Mouse (Mus musculus) adrenal gland, postnatal 36 days (tissue): ENCODE data around the gene Olfr965. TPM values are rescaled to one million over a fixed set of nuclear protein-coding genes. Genes with fewer than 3 reads are reported as not detected.
"Not testable (repeated sequence)": the region's sequence is repeated elsewhere in the genome, so short reads cannot be mapped to it uniquely, and the experiment has no call there.

Source experiments
- DNase-seq, 2 experiments: peaks; one replicate each; pipeline ENCODE4 v3.0.0; 2021; ENCODE audit warnings: mixed read lengths in 1 of 2
- long read RNA-seq, 2 experiments: library from polyadenylated mRNA; stranded (forward); transcript quantifications; one replicate each; pipeline ENCODE4 v2.0.0; 2021; ENCODE audit warnings: borderline sequencing depth in 2 of 2
- total RNA-seq, 2 experiments: library from RNA; stranded (reverse); gene quantifications; 2 replicates each; pipeline ENCODE4 v1.2.3; 2021

The Olfr965 gene
- total RNA-seq = not detected
- long read RNA-seq, experiment 1 = 0 reads
- long read RNA-seq, experiment 2 = 0 reads

GRCm38 (mm10) chr9:39711053-39711452, at the start of gene Olfr965:
Olfr965 (plus strand) TSS chr9:39711353.
- DNase-seq = no peak

DNA sequence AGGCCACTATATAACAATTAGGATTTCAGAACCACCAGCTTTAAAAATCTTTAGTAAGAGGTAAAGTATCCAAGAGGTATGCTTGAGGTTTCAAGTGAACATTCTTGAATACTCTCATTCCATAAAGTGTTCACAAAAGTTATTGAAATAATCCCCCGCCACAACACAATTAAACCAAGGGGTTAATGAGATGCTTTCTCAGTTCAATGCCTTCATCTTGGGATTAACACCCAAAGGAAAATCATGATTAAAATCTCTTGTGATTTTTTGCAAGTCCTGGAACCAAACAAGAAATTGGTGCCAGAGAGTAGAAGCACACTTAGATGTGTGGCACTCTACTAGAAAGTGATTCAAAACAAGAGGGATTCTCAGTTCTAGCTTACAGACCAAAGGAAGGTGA, 44.2 kb upstream of the Olfr965 start, which contains the start of gene Olfr963:
Olfr963 (plus strand) TSS at position 301 of the 400 bp plus-strand sequence.
- DNase-seq = no peak

DNA sequence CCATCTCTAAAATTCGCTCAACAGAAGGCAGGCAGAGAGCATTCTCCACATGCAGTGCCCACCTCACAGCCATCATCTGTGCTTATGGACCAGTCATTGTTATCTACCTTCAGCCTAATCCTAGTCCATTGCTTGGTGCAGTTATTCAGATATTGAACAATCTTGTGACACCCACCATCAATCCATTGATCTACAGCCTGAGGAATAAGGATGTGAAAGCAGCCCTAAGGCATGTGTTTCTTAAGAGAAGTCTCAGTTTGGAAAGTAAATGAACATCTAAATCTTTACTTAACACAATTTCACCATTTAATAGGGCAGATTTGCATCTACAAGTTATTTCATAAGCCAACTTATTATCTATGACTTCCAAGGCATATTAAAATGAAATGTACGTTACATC, 41.4 kb upstream of the Olfr965 start:
- no peak for DNase-seq

GRCm38 (mm10) chr9:39674820-39675219, 36.3 kb upstream of the Olfr965 start:
- no peak for DNase-seq

- no peak for DNase-seq
These were observed 32.6 kb upstream of the Olfr965 start for GRCm38 (mm10) chr9:39678557-39678956.

DNA sequence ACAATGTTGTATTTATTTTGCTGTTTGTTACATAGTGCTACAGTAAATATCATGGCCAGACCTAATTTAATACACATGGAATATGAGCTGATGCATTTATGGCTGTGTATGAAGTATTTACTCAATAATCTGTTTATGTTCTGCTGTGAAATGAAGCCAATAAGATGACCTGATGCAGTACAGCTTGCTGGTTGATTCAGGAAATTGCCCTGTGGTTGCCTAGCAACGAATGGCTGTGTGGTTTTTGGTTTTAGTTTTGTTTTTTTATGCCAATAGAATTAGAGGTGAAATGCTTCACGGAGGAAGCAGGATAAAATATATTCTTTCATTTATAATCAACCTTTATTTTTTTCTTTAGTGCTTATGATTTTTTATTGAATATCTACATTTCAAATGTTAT, 31.9 kb upstream of the Olfr965 start:
- no peak for DNase-seq

GRCm38 (mm10) chr9:39701123-39701522, 10.0 kb upstream of the Olfr965 start:
- DNase-seq = not testable (repeated sequence)

DNA sequence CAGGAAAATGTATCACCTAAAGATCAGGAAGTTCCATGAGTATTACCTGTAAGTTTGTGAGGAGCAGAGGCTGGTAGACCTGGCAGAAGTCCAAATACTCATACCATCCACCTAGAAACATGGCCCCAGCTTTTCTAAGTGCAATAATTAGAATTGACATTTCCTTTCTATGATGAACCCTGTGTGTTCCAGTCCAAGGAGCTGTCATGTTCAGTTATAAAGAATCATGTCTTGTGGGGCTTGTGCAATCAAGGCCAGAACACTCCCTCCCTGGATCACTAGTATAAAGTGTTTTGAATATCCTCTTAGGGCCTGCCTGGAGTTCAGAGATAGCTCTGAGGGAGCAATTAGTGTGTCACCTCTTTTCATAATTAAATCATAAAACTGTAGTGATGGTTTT, 4.1 kb upstream of the Olfr965 start, which contains the start of gene Olfr149:
Olfr149 (minus strand) TSS at position 101 of the 400 bp plus-strand sequence.
- DNase-seq = no peak

DNA sequence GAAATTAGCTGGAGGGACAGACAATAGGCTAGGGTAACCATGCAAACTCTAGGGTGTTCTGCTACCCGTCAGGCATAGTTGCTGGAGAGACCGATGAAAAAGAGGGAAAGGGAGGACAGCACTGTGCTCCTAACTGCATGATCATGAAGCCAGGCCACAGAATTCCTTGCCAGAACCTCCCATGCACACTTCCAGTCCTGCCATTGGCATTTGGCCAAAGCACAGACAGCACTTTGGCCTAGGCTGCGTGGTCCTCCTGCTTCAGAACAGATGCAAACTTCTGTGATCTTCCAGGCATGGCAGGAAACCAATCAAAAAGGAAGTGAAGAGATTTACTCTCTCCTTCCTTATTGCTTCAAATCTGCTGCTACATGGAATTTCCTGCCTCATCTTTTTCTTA, 2.2 kb upstream of the Olfr965 start:
- peak in 1 of 2 experiments; percentile 1 for DNase-seq

DNA sequence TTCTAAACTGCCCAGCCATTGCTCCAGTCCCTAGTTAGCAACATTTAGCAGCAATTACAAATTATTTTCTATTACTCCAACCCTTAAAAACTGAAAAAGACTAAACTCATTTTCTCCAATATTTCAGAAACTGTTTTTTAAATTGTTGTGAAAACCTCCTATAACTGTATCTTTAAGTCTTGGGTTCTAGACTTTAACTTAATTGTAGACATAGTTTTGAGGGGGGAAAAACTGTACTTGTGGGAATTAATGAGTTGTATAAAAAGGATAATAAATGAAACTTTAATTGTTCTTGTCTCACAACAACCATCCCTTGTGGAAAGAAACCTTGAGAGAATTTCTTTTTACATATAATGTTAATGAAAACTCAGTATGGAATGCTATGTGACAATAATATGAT, 19.5 kb downstream of the Olfr965 start, which contains the start of gene Olfr150:
Olfr150 (plus strand) TSS at position 301 of the 400 bp plus-strand sequence.
- no peak for DNase-seq

- no peak for DNase-seq
These were observed 29.6 kb downstream of the Olfr965 start for GRCm38 (mm10) chr9:39740741-39741140.

DNA sequence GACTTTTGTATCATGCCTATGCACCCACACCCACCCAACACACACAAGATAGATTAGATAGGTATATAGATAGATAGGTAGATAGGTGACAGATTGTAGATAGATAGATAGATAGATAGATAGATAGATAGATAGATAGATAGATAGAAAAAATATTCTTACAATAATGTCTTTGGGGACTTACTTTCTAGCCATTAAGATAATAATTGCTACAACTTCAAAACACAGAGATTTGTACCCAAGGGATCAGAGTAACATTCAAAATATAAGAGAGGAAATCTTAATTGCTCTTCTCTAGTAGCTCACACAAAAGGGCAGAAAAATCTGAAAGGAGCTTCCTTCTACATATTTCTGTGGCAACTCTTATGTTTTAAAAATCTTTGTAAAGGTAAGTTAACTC, 34.8 kb downstream of the Olfr965 start, which contains the start of gene Olfr967:
Olfr967 (plus strand) TSS at position 301 of the 400 bp plus-strand sequence.
- no peak for DNase-seq

DNA sequence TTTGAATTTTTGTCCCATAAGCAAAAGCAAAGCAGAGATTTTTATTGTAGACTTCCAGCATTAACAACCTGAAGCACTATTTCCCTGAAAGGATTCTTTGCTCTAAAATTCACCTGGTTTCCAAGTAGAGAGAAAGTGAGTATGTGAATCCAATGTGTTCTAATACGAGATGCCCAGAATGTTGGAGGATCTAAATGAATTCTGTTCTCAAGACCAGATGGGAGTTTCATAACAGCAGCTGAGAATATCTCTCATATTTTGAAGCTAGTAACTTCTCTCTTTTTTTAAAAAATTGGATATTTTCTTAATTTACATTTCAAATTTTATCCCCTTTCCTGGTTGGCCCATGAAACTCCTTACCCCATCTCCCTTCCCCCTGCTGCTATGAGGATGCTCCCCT, 35.3 kb downstream of the Olfr965 start:
- DNase-seq = no peak

Other genes with a start within 250 kb of the Olfr965 start
- not detected for gene Olfr955, start 239.4 kb upstream of the Olfr965 start, total RNA-seq
- not detected for gene Olfr44, start 217.4 kb upstream of the Olfr965 start, total RNA-seq
- gene Olfr957, start 195.5 kb upstream of the Olfr965 start, total RNA-seq = not detected
- gene Olfr958, start 157.3 kb upstream of the Olfr965 start, total RNA-seq = not detected
- not detected for gene Olfr959, start 135.8 kb upstream of the Olfr965 start, total RNA-seq
- 1 to 10 TPM; 6.6 to 7.9 TPM for gene AW551984, start 107.0 kb upstream of the Olfr965 start, total RNA-seq
- not detected for gene Olfr148, start 100.7 kb upstream of the Olfr965 start, total RNA-seq
- not detected for gene Olfr960, start 90.0 kb upstream of the Olfr965 start, total RNA-seq
- not detected for gene Olfr961, start 66.3 kb upstream of the Olfr965 start, total RNA-seq
- gene Olfr963, start 44.1 kb upstream of the Olfr965 start, total RNA-seq = not detected
- not detected for gene Olfr149, start 4.2 kb upstream of the Olfr965 start, total RNA-seq
- not detected for gene Olfr150, start 19.6 kb downstream of the Olfr965 start, total RNA-seq
- gene Olfr967, start 34.9 kb downstream of the Olfr965 start, total RNA-seq = not detected
- not detected for gene Olfr968, start 71.9 kb downstream of the Olfr965 start, total RNA-seq
- gene Olfr969, start 79.6 kb downstream of the Olfr965 start, total RNA-seq = not detected
- not detected for gene Olfr970, start 97.5 kb downstream of the Olfr965 start, total RNA-seq
- not detected for gene Olfr971, start 125.5 kb downstream of the Olfr965 start, total RNA-seq
- gene Olfr972, start 155.1 kb downstream of the Olfr965 start, total RNA-seq = not detected
- not detected for gene Olfr229, start 196.0 kb downstream of the Olfr965 start, total RNA-seq
- gene Olfr974, start 226.1 kb downstream of the Olfr965 start, total RNA-seq = not detected
- not detected for gene Olfr975, start 240.7 kb downstream of the Olfr965 start, total RNA-seq
- not detected for gene Olfr976, start 249.8 kb downstream of the Olfr965 start, total RNA-seq